In genomic region chr6:30849818-30850217, GRCm38 (mm10) we compare ENCODE assay signal across 13 mouse cellular contexts. TPM values are rescaled to one million over a fixed set of nuclear protein-coding genes. Genes with fewer than 3 reads are reported as not detected.
DNase-seq lines count a peak whose midpoint lies in the region; ATAC-seq and TF ChIP-seq lines count a peak whose summit lies in the region.
"Had no signal": no experiment of that assay in that cellular context is flagged by ENCODE, and none has a peak within 500 bp of the region (broad histone marks: within the 10 kb centered on the region; RNA-seq: fewer than 3 reads in every experiment).

No protein-coding gene starts in this region.

- no peak overlapping the region for H3K4me3 ChIP-seq in embryonic facial prominence, embryonic 14.5 days (ENCODE audit: low read depth, low read length)
- H3K4me3 ChIP-seq in embryonic facial prominence, embryonic 10.5 days = no peak overlapping the region
- no peak overlapping the region for H3K4me3 ChIP-seq in kidney, adult 2 months (ENCODE audit: insufficient read depth, low read depth, low read length)
- no peak overlapping the region for H3K4me3 ChIP-seq in cerebellum, adult 2 months (replicated peaks; ENCODE audit: insufficient read depth, low read depth, low read length)
- H3K4me3 ChIP-seq in lung, postnatal 0 days (ENCODE audit: low read depth, low read length) = no peak overlapping the region
- no peak overlapping the region for H3K4me3 ChIP-seq in forebrain, embryonic 10.5 days
- H3K4me3 ChIP-seq: liver, embryonic 15.5 days; midbrain, embryonic 15.5 days had no signal

- no peak overlapping the region for H3K9ac ChIP-seq in embryonic facial prominence, embryonic 14.5 days (ENCODE audit: low read depth, low read length)
- no peak overlapping the region for H3K9ac ChIP-seq in lung, postnatal 0 days (replicated peaks; ENCODE audit: low read depth)
- H3K9ac ChIP-seq: liver, embryonic 15.5 days; midbrain, embryonic 15.5 days had no signal

- H3K9me3 ChIP-seq in embryonic facial prominence, embryonic 14.5 days (ENCODE audit: control insufficient read depth, low read length) = 0 out of 2 replicates have a peak, but pooled peaks cover 3% of the 10 kb centered on the region
- H3K9me3 ChIP-seq in embryonic facial prominence, embryonic 10.5 days = no peaks in the 10 kb centered on the region
- no peaks in the 10 kb centered on the region for H3K9me3 ChIP-seq in lung, postnatal 0 days (ENCODE audit: low read length)
- H3K9me3 ChIP-seq in forebrain, embryonic 10.5 days = no peaks in the 10 kb centered on the region
- H3K9me3 ChIP-seq: liver, embryonic 15.5 days; midbrain, embryonic 15.5 days had no signal

- no peak overlapping the region for H3K27ac ChIP-seq in embryonic facial prominence, embryonic 14.5 days (replicated peaks; ENCODE audit: low read depth, low read length)
- H3K27ac ChIP-seq in embryonic facial prominence, embryonic 10.5 days (replicated peaks) = no peak overlapping the region
- no peak overlapping the region for H3K27ac ChIP-seq in kidney, adult 2 months (ENCODE audit: insufficient read depth, low read depth, low read length)
- no peak overlapping the region for H3K27ac ChIP-seq in cerebellum, adult 2 months (ENCODE audit: insufficient read depth, low read length)
- H3K27ac ChIP-seq in lung, postnatal 0 days (ENCODE audit: low read length) = no peak overlapping the region
- no peak overlapping the region for H3K27ac ChIP-seq in forebrain, embryonic 10.5 days
- H3K27ac ChIP-seq: liver, embryonic 15.5 days; midbrain, embryonic 15.5 days had no signal

- 63% methylated on average over 2 of the region's 2 CpGs for WGBS in embryonic facial prominence, embryonic 14.5 days
- WGBS in embryonic facial prominence, embryonic 10.5 days = 86% methylated on average over 2 of the region's 2 CpGs
- 69% methylated on average over 2 of the region's 2 CpGs for WGBS in kidney, adult 2 months
- 30% methylated on average over 2 of the region's 2 CpGs for WGBS in cerebellum, adult 2 months
- WGBS in lung, postnatal 0 days = 55% methylated on average over 2 of the region's 2 CpGs
- 85% methylated on average over 2 of the region's 2 CpGs for WGBS in forebrain, embryonic 10.5 days

- no peaks in the 10 kb centered on the region for H3K4me1 ChIP-seq in embryonic facial prominence, embryonic 14.5 days (ENCODE audit: control insufficient read depth, insufficient read depth, low read length)
- no peaks in the 10 kb centered on the region for H3K4me1 ChIP-seq in embryonic facial prominence, embryonic 10.5 days
- no peaks in the 10 kb centered on the region for H3K4me1 ChIP-seq in kidney, adult 2 months (ENCODE audit: control insufficient read depth, insufficient read depth, low read length)
- peaks cover 3% of the 10 kb centered on the region; the same call in 1 of the 2 replicates for H3K4me1 ChIP-seq in cerebellum, adult 2 months (ENCODE audit: control insufficient read depth, insufficient read depth, low read length)
- H3K4me1 ChIP-seq in lung, postnatal 0 days (ENCODE audit: insufficient read depth, low read depth, low read length) = no peaks in the 10 kb centered on the region
- no peaks in the 10 kb centered on the region for H3K4me1 ChIP-seq in forebrain, embryonic 10.5 days
- H3K4me1 ChIP-seq: liver, embryonic 15.5 days; midbrain, embryonic 15.5 days had no signal

- no peak overlapping the region for H3K4me2 ChIP-seq in embryonic facial prominence, embryonic 14.5 days (ENCODE audit: low read depth, low read length)
- H3K4me2 ChIP-seq in lung, postnatal 0 days (replicated peaks; ENCODE audit: low read depth, low read length) = no peak overlapping the region
- H3K4me2 ChIP-seq: liver, embryonic 15.5 days; midbrain, embryonic 15.5 days had no signal

- TF ChIP-seq EP300 in lung, postnatal 0 days (IDR thresholded peaks at IDR 0.05) = no peak

- peaks cover 7% of the 10 kb centered on the region; the same call in 1 of the 2 replicates for H3K36me3 ChIP-seq in embryonic facial prominence, embryonic 14.5 days (ENCODE audit: control insufficient read depth, insufficient read depth, low read length)
- H3K36me3 ChIP-seq in embryonic facial prominence, embryonic 10.5 days (replicated peaks) = peaks cover 34% of the 10 kb centered on the region
- H3K36me3 ChIP-seq in kidney, adult 2 months (ENCODE audit: control insufficient read depth, insufficient read depth, low read length) = no peaks in the 10 kb centered on the region
- 0 out of 2 replicates have a peak, but pooled peaks cover 4% of the 10 kb centered on the region for H3K36me3 ChIP-seq in lung, postnatal 0 days (ENCODE audit: insufficient read depth, low read length)
- H3K36me3 ChIP-seq in forebrain, embryonic 10.5 days (replicated peaks) = peaks cover 44% of the 10 kb centered on the region

- TF ChIP-seq CTCF in kidney, adult 2 months (conservative IDR thresholded peaks at IDR 0.05; ENCODE audit: insufficient read depth, insufficient read length, low read depth, low read length) = no peak
- no peak for TF ChIP-seq CTCF in cerebellum, adult 2 months (IDR thresholded peaks at IDR 0.05; ENCODE audit: borderline replicate concordance, insufficient read depth, low read depth, low read length)
- no peak for TF ChIP-seq CTCF in lung, postnatal 0 days (IDR thresholded peaks at IDR 0.05)

- no peak for TF ChIP-seq POLR2A in kidney, adult 2 months (IDR thresholded peaks at IDR 0.05; ENCODE audit: low read depth, low read length)
- TF ChIP-seq POLR2A in cerebellum, adult 2 months (IDR thresholded peaks at IDR 0.05; ENCODE audit: borderline replicate concordance, insufficient read depth, low read length) = no peak

- DNase-seq in embryonic facial prominence, embryonic 14.5 days (ENCODE audit: low spot score) = peak; percentile 43
- no peak for DNase-seq in embryonic facial prominence, embryonic 10.5 days (ENCODE audit: low spot score)
- DNase-seq in kidney, adult 2 months = peak; percentile 2
- no peak for DNase-seq in kidney, adult 11 months
- peak; percentile 29 to 46 for DNase-seq in cerebellum, adult 2 months
- peak; percentile 11 for DNase-seq in lung, postnatal 0 days (ENCODE audit: low spot score)
- DNase-seq in thymus, postnatal 0 days (ENCODE audit: low spot score) = no peak
- DNase-seq in forebrain, embryonic 10.5 days (ENCODE audit: extremely low spot score, low spot score) = no peak
- DNase-seq: adrenal gland, adult 2 months; B cell, adult 2 months had no signal

- H3K27me3 ChIP-seq in embryonic facial prominence, embryonic 14.5 days (replicated peaks; ENCODE audit: control insufficient read depth, insufficient read depth, low read length) = no peaks in the 10 kb centered on the region
- H3K27me3 ChIP-seq in embryonic facial prominence, embryonic 10.5 days (replicated peaks; ENCODE audit: low read depth, poor library complexity, severe bottlenecking) = no peaks in the 10 kb centered on the region
- no peaks in the 10 kb centered on the region for H3K27me3 ChIP-seq in kidney, adult 2 months (replicated peaks; ENCODE audit: control insufficient read depth, insufficient read depth, low read length)
- H3K27me3 ChIP-seq in cerebellum, adult 2 months (ENCODE audit: control insufficient read depth, insufficient read depth, low read length) = no peaks in the 10 kb centered on the region
- H3K27me3 ChIP-seq in lung, postnatal 0 days (replicated peaks; ENCODE audit: insufficient read depth, low read length) = no peaks in the 10 kb centered on the region
- no peaks in the 10 kb centered on the region for H3K27me3 ChIP-seq in forebrain, embryonic 10.5 days (ENCODE audit: poor library complexity, severe bottlenecking)
- H3K27me3 ChIP-seq: liver, embryonic 15.5 days; midbrain, embryonic 15.5 days had no signal

- ATAC-seq in embryonic facial prominence, embryonic 14.5 days (ENCODE audit: low read depth) = no peak
- ATAC-seq in lung, postnatal 0 days = no peak
- ATAC-seq: inflammation-experienced regulatory T-cells, adult 6 months; midbrain, embryonic 15.5 days had no signal

RNA-seq across cellular contexts. Expression of gene Copg2, which starts 46.8 kb away (rescaled TPM):
- polyA plus RNA-seq in embryonic facial prominence, embryonic 14.5 days (2014; fragmentation: Nextera tagmentation; extraction: Ambion mirVana) = 29.0 and 31.3 TPM in 2 replicates
- 28.9 and 31.5 TPM in 2 replicates for polyA plus RNA-seq in embryonic facial prominence, embryonic 10.5 days (2016; fragmentation: Nextera tagmentation; extraction: Ambion mirVana)
- 13.0 and 15.6 TPM in 2 replicates for polyA plus RNA-seq in kidney, adult 2 months (2012; rRNA removed)
- 68.2 and 73.6 TPM in 2 replicates for polyA plus RNA-seq in cerebellum, adult 2 months (2012; rRNA removed)
- 15.9 and 19.8 TPM in 2 replicates for polyA plus RNA-seq in lung, postnatal 0 days (2015; fragmentation: Nextera tagmentation; extraction: Ambion mirVana)
- polyA plus RNA-seq in thymus, postnatal 0 days (2015; fragmentation: Nextera tagmentation; extraction: Ambion mirVana) = 20.7 and 21.1 TPM in 2 replicates
- polyA plus RNA-seq in forebrain, embryonic 10.5 days (2016; fragmentation: Nextera tagmentation; extraction: Ambion mirVana) = 29.7 and 31.0 TPM in 2 replicates

Comparison
In these comparisons a context has a peak if more than half of its experiments do, and no peak if none do; other contexts are left out.
1. DNase-seq: peak in embryonic facial prominence, embryonic 14.5 days (single experiment), kidney, adult 2 months (single experiment), cerebellum, adult 2 months (2 of 2) and lung, postnatal 0 days (single experiment); none in embryonic facial prominence, embryonic 10.5 days (single experiment), kidney, adult 11 months (single experiment), thymus, postnatal 0 days (single experiment) and forebrain, embryonic 10.5 days (single experiment).